Mouse (Mus musculus) retina, postnatal 1 day (tissue): ENCODE results near the gene Gm31571.
"Not testable (repeated sequence)": the region's sequence is repeated elsewhere in the genome, so short reads cannot be mapped to it uniquely, and the experiment has no call there.

Source experiments
- DNase-seq: peaks from one replicate; pipeline ENCODE4 v3.0.0-alpha.2; 2012

Gm31571 gene

GRCm38 (mm10) chrY:22051253-22051652 lies at the start of gene Gm31571:
TSS of gene Gm31571 (minus strand) at chrY:22051353.
- not testable (repeated sequence) for DNase-seq
